8 mouse cellular contexts compared by ENCODE assay signal in genomic region chr13:94788771-94789649, GRCm38 (mm10). TPM values are rescaled to one million over a fixed set of nuclear protein-coding genes. Genes with fewer than 3 reads are reported as not detected.
DNase-seq lines count a peak whose midpoint lies in the region; ATAC-seq and TF ChIP-seq lines count a peak whose summit lies in the region.

Gene Tbca, plus strand, starts transcription at chr13:94788910.

- WGBS in forebrain, embryonic 15.5 days = under 1% methylated on average over 80 of the region's 81 CpGs
- under 1% methylated on average over 81 of the region's 81 CpGs for WGBS in lung, adult 2 months

- peak within 1 kb of the TSS; percentile 82 for H3K27ac ChIP-seq in forebrain, embryonic 15.5 days (replicated peaks)

- H3K27me3 ChIP-seq in forebrain, embryonic 15.5 days = peaks cover 3% of the 10 kb centered on the region; the same call in 1 of the 2 replicates

- H3K9ac ChIP-seq in forebrain, embryonic 15.5 days (replicated peaks) = peak within 1 kb of the TSS; percentile 90

- peak; percentile 97 for ATAC-seq in forebrain, embryonic 15.5 days (replicated peaks)
- peak; percentile 77 for ATAC-seq in neutrophil, adult 5-6 weeks (ENCODE audit: extremely low read depth, insufficient number of reproducible peaks, low FRiP score, poor library complexity, severe bottlenecking)

- no peak for TF ChIP-seq CTCF in lung, adult 2 months (IDR thresholded peaks at IDR 0.05; ENCODE audit: insufficient read depth, low read length)

- no peaks in the 10 kb centered on the region for H3K36me3 ChIP-seq in forebrain, embryonic 15.5 days

- H3K9me3 ChIP-seq in forebrain, embryonic 15.5 days = no peaks in the 10 kb centered on the region

- H3K4me3 ChIP-seq in forebrain, embryonic 15.5 days = peak within 1 kb of the TSS; percentile 76
- peak within 1 kb of the TSS; percentile 95 for H3K4me3 ChIP-seq in lung, adult 2 months (replicated peaks; ENCODE audit: extremely low read depth, low read depth, low read length)

- intact Hi-C loops in heart, postnatal 25 days (cut with DNase I) = no loop called here

- H3K4me2 ChIP-seq in forebrain, embryonic 15.5 days (replicated peaks) = peak within 1 kb of the TSS; percentile 76

- DNase-seq in ES-CJ7 (ENCODE audit: low read depth, low spot score) = peak; percentile 91
- peak; percentile 86 for DNase-seq in cerebellum, adult 11 months
- peak; percentile 63 for DNase-seq in heart, postnatal 25 days (ENCODE audit: low spot score)
- peak; percentile 72 to 88 for DNase-seq in layer of hippocampus, adult 18-20 months (ENCODE audit: low spot score in 2 of 2)
- DNase-seq in lung, adult 2 months = peak; percentile 83
- DNase-seq in thymus, adult 18-20 months = peak; percentile 79 to 80

- H3K4me1 ChIP-seq in forebrain, embryonic 15.5 days = peaks cover 12% of the 10 kb centered on the region
- peaks cover 4% of the 10 kb centered on the region; the same call in 1 of the 2 replicates for H3K4me1 ChIP-seq in lung, adult 2 months (ENCODE audit: control insufficient read depth, insufficient read depth, low read length)

- TF ChIP-seq POLR2A in lung, adult 2 months (IDR thresholded peaks at IDR 0.05; ENCODE audit: borderline replicate concordance, extremely low read depth, low read depth, low read length) = peak; percentile 85; the same call in 1 of the 2 replicates

RNA-seq across cellular contexts. Expression of gene Tbca, which starts in this region (rescaled TPM):
- 269 and 282 TPM in 2 replicates for polyA plus RNA-seq in forebrain, embryonic 15.5 days (2015; fragmentation: Nextera tagmentation; extraction: Ambion mirVana)
- total RNA-seq in heart, postnatal 25 days (2021) = 100 to 1,000 TPM; 118 to 122 TPM
- 100 to 1,000 TPM; 147 to 151 TPM for total RNA-seq in layer of hippocampus, adult 18-20 months (2021)
- polyA plus RNA-seq in lung, adult 2 months (2012; rRNA removed) = 5.0 and 16.1 TPM in 2 replicates
- 50.7 and 53.5 TPM in 2 replicates for total RNA-seq in neutrophil, adult 5-6 weeks (2017)

Comparison
In these comparisons a context has a peak if more than half of its experiments do, and no peak if none do; other contexts are left out.
1. Peak in every context shown above with its lines: DNase-seq, ATAC-seq, H3K4me3 ChIP-seq and H3K27ac ChIP-seq.
2. RNA of gene Tbca (polyA plus RNA-seq): 269 to 282 TPM in forebrain, embryonic 15.5 days; 5.0 to 16.1 TPM in lung, adult 2 months; every median in the first group is over 10 times any median in the second.